Mouse (Mus musculus) lung, adult 2 months (tissue): Measurements from ENCODE around the gene Rreb1.

Source experiments
- CTCF ChIP-seq: fragments of 200-500 bp; IDR thresholded peaks from 2 replicates; pipeline ENCODE4 v1.5.1; 2011; ENCODE audit warnings: mild to moderate bottlenecking, low read length, control low read depth; ENCODE audit not compliant: insufficient read depth
- POLR2A ChIP-seq: fragments of 200-500 bp; IDR thresholded peaks from 2 replicates; pipeline ENCODE4 v1.6.1; 2011; ENCODE audit warnings: low read depth, mild to moderate bottlenecking, control low read depth, low read length, borderline replicate concordance; ENCODE audit errors: extremely low read depth

GRCm38 (mm10) chr13:37846962-37847570, 68.9 kb downstream of the Rreb1 start:
- TF ChIP-seq CTCF (no peak), POLR2A (no peak)
